Mouse (Mus musculus) heart, postnatal 10 days (tissue): ENCODE measurements at regions not wholly inside any gene's neighbourhood (a gene's known extent, or its start where the extent isn't known, plus 50 kb on each side); places are given as distances from the start of the nearest gene placed in this dataset.
A peak's percentile ranks its signal among the peaks of the same experiment; 100 is the strongest.

Experiments used
- DNase-seq, 2 experiments: peaks; one replicate each; pipeline ENCODE4 v3.0.0; 2021
- intact Hi-C: fragments of 180-260 bp; cut with DNase I; formaldehyde crosslinking; loops from one replicate; pipeline ENCODE4 v1.15.1; 2025

DNA sequence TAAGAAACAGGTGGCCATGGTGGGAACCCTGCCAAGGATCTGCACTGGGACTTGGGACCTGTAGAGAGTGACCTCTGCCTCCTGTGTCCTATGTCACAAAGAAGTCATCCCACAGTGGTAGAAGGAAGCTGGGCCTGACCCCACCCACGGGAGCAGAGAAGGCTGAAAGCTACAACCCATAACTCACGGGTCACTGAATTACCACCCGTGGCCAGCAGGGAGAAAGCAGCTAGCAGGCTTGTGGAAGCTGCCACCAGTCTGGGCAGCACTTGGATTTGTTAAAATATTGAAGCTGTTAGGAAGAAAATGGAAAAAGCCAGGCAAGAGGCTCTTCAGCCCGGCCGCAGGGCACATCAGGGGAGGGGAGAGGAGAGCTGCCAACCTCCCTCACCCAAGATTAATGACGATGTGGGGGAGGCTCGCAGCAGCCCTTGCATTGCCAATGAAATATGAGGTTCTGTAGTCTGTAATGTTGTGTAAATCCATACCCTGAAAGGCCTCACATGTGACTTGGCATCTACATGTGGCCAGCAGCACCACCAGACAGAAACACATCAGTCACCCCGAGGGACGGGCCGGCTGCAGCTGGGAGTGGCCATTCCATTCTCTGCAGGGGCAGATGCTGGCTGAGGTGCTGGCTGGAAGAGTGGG is 94.5 kb downstream of the Olfm1 start:
- intact Hi-C loops: no loop called here
- no peak for DNase-seq

DNA sequence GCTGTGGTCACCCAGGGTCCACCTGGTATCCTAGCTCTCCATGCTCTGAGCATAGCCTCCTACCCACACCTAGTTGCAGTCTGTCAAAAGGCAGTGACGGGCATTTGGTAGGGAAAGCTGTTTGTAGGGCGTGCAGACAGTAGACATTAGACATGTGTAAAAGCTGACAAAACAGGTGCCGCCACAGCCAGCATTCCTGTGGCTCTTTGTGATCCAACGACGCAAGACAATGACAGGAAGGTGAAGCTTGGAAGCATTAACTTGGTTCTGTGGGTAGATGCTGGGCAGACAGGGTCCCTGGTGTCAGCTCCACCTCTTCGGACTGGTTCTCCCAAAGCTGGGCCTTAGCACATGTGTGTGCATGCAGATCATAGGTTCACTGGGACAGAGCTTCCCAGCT is 96.5 kb downstream of the Olfm1 start:
- no peak for DNase-seq
- intact Hi-C loops: no loop called here

DNA sequence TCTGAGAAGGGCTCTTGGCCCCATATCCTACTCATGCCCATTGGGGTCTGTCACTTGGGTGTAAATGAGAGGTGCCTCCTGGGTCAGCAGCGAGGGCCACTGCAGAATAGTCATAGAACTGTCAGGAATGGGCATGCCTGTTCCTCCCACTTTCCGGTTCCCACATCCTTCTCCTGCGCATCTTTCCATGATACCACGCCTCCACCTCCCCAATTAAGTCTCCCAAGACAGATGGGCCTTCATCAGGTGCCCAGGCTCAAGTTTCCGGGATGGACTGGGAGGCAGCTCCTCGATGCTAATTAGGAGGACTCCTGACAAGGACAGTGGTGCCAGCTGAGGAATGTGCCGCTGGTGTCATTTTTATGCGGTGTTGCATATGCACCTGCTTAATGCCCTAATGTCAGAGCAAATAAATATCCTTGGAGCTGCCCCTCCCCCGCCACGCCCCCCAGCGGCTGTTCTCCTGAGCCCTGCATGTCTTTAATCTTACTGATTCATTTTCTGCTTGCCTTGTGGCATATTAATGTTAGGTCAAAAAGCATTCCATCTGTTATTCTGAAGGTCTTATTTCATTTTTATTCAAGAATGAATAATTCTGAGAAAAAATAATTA is 97.2 kb downstream of the Olfm1 start:
- intact Hi-C loops: no loop called here

DNA sequence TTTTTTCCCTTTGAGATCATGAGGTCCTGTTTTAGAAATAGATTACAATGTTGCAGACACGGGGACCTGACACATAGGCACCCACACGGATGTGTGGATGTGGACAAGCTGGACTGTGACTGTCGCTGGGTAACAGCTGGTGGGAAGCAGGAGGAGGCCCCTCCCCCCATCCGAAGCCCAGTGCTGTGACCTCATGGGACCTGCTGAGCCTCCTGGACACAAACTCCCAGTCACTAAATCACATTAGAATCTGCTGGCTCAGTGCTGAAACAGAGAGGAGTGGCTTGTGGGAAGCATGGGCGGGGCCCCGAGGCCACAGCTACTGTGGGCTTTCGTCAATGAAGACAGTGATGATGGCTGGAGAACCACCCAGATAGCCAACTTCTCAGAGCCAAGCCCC is 101.7 kb downstream of the Olfm1 start:
- DNase-seq: peak; percentile 43 to 49
- intact Hi-C loops: no loop called here

More for the DNA sequence above, 97.2 kb downstream of the Olfm1 start:
- no peak for DNase-seq

DNA sequence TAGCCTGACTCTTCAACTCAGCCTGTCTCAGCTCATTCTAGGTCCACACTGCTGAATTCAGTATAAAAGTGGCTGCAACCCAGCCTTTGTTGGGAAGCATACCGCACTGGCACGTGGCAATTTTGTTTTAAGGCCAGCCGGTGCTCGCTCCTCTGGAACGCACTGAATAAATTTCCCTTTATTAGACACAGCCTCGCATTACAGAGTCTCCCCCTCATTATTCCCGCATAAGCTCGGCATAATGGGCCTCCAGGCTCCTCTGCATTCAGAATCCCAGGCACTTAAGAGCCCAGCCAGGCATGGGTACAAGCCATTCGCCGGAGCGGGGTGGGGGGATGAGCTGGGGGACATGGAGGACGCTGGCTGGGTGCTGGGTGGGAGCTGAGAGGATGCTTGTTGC is 103.4 kb downstream of the Olfm1 start:
- DNase-seq: no peak
- intact Hi-C loops: no loop called here

DNA sequence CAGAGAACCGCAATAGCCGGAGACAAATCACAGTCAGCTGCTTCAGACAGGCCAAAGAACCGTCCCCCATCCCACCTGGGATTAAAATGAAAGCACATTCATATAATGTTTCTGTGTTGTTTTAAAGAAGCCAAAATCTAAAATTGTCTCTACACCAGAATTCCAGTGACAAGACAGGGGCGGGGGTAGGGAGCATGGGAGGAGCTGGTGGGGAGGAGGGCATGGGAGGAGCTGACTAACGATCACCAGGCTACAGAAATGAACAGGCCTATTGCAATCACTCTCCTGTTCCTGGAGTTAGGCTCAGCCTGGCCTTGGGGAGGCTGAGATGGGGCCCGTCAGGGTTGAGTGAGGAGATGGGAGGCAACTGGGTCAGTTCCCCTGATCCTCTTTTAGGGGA is 105.9 kb downstream of the Olfm1 start:
- intact Hi-C loops: no loop called here
- DNase-seq: no peak

DNA sequence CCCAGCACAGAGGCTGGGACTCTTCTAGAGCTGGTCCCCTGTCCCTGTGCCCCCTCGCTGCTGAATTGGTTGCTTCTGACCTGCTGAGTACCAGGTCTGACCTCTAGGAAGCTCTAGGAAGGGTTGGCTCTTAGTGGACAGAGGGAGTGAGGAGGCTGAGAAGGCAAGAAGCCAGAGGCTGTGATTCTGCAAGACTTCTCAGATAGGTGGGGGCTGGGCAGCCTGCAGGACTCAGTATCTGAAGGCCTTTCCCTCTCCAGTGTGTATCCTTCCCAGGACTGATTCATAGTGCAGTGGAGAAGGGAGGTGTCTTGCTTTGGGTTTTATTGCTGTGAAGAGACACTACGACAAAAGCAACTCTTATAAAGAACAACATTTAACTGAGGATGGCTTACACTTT is 106.6 kb downstream of the Olfm1 start:
- DNase-seq: no peak
- intact Hi-C loops: no loop called here

DNA sequence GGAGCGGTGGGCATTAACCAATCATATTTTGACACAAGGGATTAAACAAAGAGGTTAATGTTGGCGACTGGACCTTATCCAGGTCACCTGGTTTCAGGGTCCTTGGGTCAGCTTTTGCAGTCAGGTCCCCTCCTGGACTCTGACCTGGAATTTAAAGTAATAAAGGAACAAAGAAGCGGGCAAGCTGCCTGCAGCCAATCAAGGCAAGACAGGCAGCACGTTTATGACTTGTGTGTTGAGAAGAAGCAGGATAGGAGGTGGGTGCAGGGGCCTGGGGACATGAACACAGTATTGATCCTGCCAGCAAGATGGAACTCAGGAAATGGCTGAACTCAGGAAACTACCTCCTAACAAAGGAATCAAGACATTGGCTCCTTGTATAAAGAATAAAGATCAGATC is 108.5 kb downstream of the Olfm1 start:
- intact Hi-C loops: no loop called here

DNA sequence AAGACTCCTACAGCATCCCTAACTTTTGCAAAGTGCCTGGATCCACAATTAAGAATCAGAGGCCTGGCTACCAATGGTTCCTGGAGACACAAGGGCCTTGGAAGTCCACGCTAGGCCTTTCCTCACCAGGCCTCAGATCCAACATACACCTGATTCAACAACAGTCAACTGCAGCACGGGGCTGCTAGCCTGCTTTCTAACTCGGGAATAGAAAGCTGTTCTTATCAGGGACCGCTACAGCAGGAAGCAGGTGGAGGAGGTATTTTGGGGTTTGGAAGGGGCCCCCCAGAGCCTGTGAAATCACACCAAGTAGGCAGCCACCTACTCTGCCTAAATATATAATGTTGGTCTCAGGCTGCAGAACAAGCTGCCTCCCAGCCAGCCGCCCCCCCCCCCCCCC is 111.1 kb downstream of the Olfm1 start:
- DNase-seq: no peak
- intact Hi-C loops: loop anchor here (1.0 to 2.0 kb wide), 2 partner anchors 100 to 115 kb away; no protein-coding TSS in a partner anchor

More for the DNA sequence above, 108.5 kb downstream of the Olfm1 start:
- DNase-seq: no peak

DNA sequence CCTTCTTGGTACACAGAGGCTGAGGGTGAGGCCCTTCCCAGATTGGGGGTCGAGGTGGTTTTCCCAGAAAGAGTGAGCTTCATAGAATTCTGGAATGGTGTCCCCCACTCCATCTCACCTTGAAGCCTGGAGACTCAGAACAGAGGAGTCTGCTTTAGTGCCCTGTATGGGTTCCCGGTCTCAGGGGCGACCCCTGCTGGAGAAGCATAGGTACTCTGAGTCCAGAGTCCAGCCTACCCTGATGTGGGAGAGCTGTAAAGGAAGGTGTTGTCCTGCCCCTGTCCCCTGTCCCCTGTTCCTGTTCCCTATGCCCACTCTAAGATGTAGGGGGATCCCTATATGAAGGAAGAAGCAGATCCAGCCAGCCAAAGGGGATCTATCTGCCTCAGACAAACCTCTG is 111.9 kb downstream of the Olfm1 start:
- intact Hi-C loops: loop anchor here (1.0 to 5.0 kb wide), 3 partner anchors 68 to 114 kb away; no protein-coding TSS in a partner anchor
- peak; percentile 65 to 73 for DNase-seq

DNA sequence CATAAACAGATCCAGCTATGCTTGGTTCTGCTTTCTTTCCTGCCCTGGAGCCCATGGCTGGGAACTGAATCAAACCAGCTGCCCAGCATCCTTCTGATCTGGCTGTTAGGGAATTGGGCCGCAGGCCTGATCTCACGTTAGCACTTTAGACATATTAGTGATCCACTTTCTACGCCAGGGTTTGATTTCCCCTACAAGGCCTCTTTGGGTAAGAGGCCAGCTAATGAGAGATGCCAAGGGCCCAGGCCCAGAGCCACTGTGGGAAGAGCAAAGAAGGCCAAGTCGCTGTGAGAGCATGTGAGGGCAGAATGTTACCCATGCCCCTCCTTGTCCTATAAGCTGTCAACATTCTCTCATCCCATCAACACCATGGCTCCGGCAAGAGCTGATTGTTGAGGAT is 116.3 kb downstream of the Olfm1 start:
- peak; percentile 40 to 51 for DNase-seq
- intact Hi-C loops: loop anchor here (5.0 kb wide), 1 partner anchor 63 kb away; no protein-coding TSS in a partner anchor

DNA sequence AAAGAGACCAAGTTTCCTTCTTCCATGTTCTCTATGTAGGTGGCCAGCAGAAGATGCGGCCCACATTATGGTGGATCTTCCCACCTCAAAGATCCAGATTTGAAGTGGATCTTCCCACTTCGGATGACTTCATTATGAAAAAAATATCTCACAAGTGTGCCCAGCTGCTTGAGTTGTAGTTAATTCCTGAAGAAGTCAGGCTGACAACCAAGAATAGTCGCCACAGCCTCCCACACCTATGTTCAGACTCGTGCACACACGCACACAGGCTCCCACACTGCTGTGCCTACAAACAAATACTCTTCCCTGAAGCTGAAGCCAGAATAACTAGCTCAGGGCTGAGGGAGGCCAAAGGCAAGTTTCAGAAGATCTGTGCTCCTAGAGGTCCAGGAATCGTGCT is 119.4 kb downstream of the Olfm1 start:
- intact Hi-C loops: no loop called here
- no peak for DNase-seq

DNA sequence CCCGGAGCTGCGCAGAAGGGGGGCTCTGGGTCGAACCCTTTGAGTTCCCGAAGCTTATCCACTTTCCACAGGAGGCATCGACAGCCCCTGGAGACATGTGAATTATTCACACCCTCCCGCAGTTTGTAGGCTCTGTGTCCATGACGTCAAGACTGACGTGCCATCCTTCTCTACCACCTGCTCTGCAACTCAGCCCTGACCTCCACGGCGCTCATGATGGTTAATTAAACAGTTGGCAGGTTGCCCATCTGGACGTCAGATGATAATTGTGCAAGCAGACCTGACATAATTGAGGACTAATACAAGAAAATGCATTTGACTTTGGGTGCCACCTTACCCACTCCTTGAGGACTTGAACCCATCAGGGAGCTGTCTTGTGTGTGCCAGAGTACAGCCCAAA is 121.1 kb upstream of the Ppp1r26 start:
- no peak for DNase-seq
- intact Hi-C loops: no loop called here

DNA sequence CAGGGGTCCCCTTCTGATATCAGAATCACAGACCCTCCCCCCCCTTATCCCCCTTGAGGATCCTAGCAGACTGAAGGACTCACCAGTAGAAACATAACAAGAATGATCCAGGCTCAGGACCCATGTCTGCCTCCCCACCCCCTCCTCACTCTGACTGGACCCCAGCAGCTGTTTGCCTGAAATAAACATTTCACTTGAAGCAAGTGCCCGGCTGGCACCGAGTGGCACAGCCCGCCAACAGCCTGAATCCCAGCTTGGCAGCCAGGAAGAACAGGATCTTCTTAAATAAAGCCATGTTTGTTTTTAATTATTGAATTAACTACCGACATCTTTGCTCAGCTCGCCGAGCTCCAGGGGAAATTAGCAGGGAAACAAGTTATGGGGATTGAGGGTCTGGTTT is 120.5 kb upstream of the Ppp1r26 start:
- no peak for DNase-seq
- intact Hi-C loops: no loop called here

DNA sequence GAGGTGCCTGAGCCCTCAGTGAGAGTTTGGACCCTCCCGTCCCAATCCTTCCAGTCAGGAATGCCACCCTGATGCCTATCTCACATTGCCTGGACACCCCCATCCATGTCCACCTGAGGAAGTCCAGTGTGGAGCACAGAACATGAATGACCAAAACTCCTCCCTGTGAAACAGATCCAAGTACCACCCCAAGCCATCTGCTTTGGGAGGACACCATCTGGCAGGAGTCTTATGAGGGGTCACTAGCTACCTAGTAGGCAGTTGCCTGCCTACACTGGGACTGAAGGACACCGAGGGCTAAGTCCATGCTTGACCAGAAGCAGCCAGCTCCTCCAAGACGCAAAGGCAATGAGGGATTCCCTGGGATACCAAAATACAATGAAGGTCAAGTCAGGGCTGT is 119.9 kb upstream of the Ppp1r26 start:
- intact Hi-C loops: no loop called here

DNA sequence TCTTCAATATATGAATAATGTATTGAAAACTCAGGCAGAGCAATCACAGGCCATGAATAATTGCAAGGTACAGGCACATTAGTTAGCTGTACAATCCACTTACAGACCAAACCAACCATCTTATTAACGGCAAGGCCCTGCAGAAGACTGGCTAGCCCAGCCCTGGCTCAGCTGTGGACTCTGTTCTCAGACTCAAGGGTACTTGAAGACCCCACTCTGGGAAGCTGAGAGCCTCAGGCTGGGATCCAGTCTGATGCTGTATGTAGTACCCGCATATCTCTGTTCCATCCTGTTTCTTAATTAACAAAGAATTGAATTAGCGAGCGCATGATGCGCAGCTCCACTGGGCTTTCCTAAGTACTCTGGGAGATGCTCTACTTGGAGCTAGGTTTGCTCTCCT is 117.5 kb upstream of the Ppp1r26 start:
- intact Hi-C loops: no loop called here
- no peak for DNase-seq

More for the DNA sequence above, 119.9 kb upstream of the Ppp1r26 start:
- no peak for DNase-seq

DNA sequence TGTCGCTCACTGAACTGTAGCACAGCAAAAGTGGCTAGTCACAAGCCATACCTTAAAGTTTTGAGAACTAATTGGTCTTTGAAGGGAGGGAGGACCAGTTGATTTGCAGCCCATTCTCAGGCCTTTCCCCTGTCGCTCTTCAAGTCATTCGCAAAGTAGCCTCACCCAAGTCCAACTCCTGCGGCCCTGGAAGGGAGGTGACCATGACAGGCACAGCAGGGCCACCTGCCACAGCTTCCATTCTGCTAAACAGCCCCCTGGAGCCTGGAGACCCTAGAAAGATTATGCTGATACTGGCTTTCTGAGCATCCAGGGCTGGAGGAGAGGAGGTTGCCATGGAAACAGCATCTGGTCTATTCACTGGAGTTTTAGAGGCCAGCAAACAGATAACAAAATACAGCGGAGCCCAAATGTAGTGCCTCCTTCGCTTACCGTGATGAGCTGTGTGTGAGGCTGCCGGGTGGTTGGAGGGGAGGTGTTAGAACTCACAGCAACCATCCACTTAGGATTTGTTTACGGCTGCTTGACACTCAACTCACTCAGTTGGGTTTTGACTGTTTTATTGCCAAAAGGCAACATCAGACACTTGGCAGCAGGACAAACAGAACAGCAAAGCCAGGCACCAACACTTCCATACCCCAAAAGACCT is 111.3 kb upstream of the Ppp1r26 start:
- intact Hi-C loops: no loop called here
- no peak for DNase-seq

DNA sequence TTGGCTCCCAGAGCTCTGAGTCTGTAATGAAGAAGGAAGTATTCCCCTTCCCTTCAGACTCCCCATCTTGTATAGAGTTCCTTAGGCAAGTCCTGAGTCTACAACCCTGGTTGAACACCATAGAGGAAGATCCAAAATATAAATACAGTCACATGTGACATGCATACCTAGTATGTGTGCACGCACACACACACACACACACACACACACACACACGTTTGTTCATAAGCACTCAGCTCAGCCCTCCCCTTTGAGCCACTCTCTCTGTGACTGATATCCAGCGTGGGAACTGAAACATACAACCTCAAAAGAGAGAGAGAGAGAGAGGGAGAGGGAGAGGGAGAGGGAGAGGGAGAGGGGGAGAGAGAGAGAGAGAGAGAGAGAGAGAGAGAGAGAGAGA is 110.8 kb upstream of the Ppp1r26 start:
- intact Hi-C loops: no loop called here
- DNase-seq: no peak

DNA sequence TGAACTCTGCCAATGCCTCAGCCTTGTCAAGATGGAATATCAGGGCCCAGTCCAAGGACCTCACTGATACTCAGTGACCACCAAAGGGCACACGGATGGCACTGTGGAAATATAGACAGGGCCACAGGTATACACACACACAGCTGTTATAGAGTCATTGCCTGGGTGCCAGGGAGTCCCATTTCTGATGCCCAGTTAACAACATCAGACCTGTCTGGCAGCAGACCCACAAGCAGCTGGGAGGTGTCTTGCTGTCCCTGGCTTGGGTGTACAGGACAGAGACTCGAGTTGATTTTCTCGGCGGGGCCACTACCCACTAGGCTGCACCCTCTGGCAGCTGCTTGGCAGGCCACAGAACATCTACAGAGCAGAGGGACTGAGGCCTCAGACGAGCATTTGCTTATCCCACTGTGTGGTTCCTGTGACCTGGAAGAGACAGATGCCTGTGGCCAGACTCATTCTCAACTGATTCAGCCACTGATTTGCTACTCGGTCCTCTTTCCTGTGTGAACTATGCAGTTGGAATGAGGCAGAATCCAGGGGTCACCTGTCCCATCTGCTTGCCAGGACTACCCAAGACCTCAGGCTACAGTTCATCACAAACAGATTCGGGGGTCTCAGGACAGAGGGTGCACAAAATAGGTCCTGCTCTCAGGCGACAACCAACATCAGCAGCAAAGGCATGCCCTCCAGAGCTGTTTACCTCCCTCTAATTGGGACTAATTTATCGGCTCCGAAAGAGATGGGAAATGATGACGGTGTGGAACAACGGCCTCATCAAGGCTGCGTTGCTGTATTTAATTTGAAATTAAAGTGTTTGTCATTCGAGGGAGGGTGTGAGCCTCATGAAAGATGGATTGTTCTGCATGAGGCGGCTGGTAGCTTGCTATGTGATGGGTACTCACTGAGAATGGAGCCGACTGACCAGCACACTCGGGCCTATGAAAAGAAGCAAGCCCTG is 110.0 kb upstream of the Ppp1r26 start:
- no peak for DNase-seq
- intact Hi-C loops: no loop called here

DNA sequence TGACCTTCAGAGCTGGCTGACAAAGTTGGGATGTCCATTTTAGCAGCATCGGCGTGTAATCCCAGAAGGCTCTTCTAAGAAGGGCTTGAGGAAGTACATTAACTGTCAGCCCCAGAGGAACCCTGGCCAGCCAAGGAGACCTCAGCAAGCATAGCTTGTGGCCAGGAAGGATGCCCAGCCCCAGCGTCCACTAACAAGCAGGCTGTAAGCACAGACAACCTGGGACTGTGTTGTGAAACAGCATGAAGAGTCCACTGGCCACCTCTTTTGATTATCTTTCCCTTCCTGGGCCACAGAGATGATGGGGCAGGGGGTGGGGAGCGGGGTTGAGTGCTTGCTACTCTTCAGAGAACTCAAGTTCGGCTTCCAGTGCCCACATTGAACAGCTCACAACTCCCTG is 109.0 kb upstream of the Ppp1r26 start:
- intact Hi-C loops: no loop called here
- no peak for DNase-seq

DNA sequence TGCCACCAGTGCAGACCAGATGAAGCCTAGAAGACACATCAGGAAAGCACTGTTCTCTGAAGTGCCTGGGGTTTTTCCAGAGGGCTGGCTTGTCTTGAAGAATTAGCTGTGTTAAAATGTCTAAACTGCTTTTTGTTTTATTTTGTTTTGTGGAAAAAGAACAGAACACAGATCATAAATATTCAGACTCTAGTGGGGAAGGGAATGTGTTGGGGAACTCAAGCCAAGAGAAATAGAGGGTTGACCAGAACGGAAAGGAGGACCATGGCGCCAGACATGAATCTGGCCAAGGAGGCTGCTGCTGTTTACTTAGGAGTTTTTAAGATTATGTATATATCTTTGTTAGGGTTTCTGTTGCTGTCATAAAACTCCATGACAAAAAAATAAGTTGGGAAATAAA is 105.3 kb upstream of the Ppp1r26 start:
- intact Hi-C loops: no loop called here
- no peak for DNase-seq
